Mouse (Mus musculus) MEL (cell line): ENCODE measurements around the gene Ap1g1. TPM values are rescaled to one million over a fixed set of nuclear protein-coding genes. Genes with fewer than 3 reads are reported as not detected.

Source experiments
- DNase-seq: peaks from one replicate; pipeline ENCODE4 v3.0.0; 2011; ENCODE audit warnings: low read depth, low spot score
- H3K27ac ChIP-seq: 2 replicates; pipeline ENCODE4 v1.5.1; 2012; ENCODE audit warnings: low read depth, mild to moderate bottlenecking, control low read depth, low read length, moderate library complexity; ENCODE audit not compliant: control insufficient read depth
- H3K27me3 ChIP-seq, 2 experiments: fragments of 150-350 bp in 1 of 2; sonication (generic) in 1 of 2; 2 replicates each; pipeline ENCODE4 v1.6.1; 2012; ENCODE audit warnings: low read length in 2 of 2, mild to moderate bottlenecking in 2 of 2, improper control_type of control experiment in 1 of 2, moderate library complexity in 1 of 2; ENCODE audit not compliant: insufficient read depth in 2 of 2, control insufficient read depth in 1 of 2
- H3K36me3 ChIP-seq, 2 experiments: 2 replicates each; pipeline ENCODE4 v1.6.1; 2012 to 2014; ENCODE audit warnings: low read length in 2 of 2, improper control_type of control experiment in 1 of 2, inconsistent platforms in 1 of 2, mild to moderate bottlenecking in 1 of 2; ENCODE audit not compliant: insufficient read depth in 2 of 2, control insufficient read depth in 1 of 2
- H3K4me1 ChIP-seq, 2 experiments: fragments of 150-350 bp in 1 of 2; sonication (generic) in 1 of 2; 2 replicates each; pipeline ENCODE4 v1.6.1; 2012; ENCODE audit warnings: low read length in 2 of 2, improper control_type of control experiment in 1 of 2, mild to moderate bottlenecking in 1 of 2; ENCODE audit not compliant: insufficient read depth in 2 of 2, control insufficient read depth in 1 of 2
- H3K4me3 ChIP-seq, 2 experiments: fragments of 150-350 bp in 1 of 2; sonication (generic) in 1 of 2; 2 replicates each; pipeline ENCODE4 v1.5.1; 2012; ENCODE audit warnings: low read depth in 2 of 2, low read length in 2 of 2, mild to moderate bottlenecking in 2 of 2, moderate library complexity in 2 of 2, control low read depth in 1 of 2, improper control_type of control experiment in 1 of 2; ENCODE audit not compliant: control insufficient read depth in 1 of 2, insufficient read depth in 1 of 2
- H3K79me2 ChIP-seq: 2 replicates; pipeline ENCODE4 v1.6.1; 2012; ENCODE audit warnings: mild to moderate bottlenecking, low read length, moderate library complexity; ENCODE audit not compliant: control insufficient read depth, poor library complexity, insufficient read depth
- H3K9ac ChIP-seq: 2 replicates; pipeline ENCODE4 v1.6.1; 2012; ENCODE audit warnings: low read depth, mild to moderate bottlenecking, control low read depth, low read length, moderate library complexity; ENCODE audit not compliant: control insufficient read depth, poor library complexity, severe bottlenecking
- H3K9me3 ChIP-seq: fragments of 150-350 bp; sonication (generic); replicated peaks from 2 replicates; pipeline ENCODE4 v1.6.1; 2012; ENCODE audit warnings: mild to moderate bottlenecking, low read length, improper control_type of control experiment, moderate library complexity; ENCODE audit not compliant: insufficient read depth
- CHD1 ChIP-seq: IDR thresholded peaks from 2 replicates; pipeline ENCODE4 v1.6.1; 2012; ENCODE audit warnings: low read depth, mild to moderate bottlenecking, inconsistent platforms, low read length, improper control_type of control experiment
- CTCF ChIP-seq, 3 experiments: IDR thresholded peaks in 2 of 3; conservative IDR thresholded peaks in 1 of 3; 2 replicates each; pipeline ENCODE4 v1.5.1; 2011 to 2012; ENCODE audit warnings: low read length in 3 of 3, low read depth in 2 of 3, mild to moderate bottlenecking in 2 of 3, improper control_type of control experiment in 1 of 3, inconsistent platforms in 1 of 3, mixed read lengths in 1 of 3, moderate library complexity in 1 of 3; ENCODE audit not compliant: control insufficient read depth in 1 of 3, insufficient read depth in 1 of 3, poor library complexity in 1 of 3, severe bottlenecking in 1 of 3
- ELF1 ChIP-seq: IDR thresholded peaks from 2 replicates; pipeline ENCODE4 v1.6.1; 2014; ENCODE audit warnings: low read depth, mild to moderate bottlenecking, inconsistent platforms, low read length, improper control_type of control experiment, moderate library complexity
- GABPA ChIP-seq: IDR thresholded peaks from 2 replicates; pipeline ENCODE4 v1.6.1; 2012; ENCODE audit warnings: low read depth, mild to moderate bottlenecking, inconsistent platforms, low read length, improper control_type of control experiment, moderate library complexity
- GATA1 ChIP-seq: IDR thresholded peaks from 2 replicates; pipeline ENCODE4 v1.6.1; 2011; ENCODE audit warnings: low read depth, low read length, improper control_type of control experiment
- KAT2A ChIP-seq: conservative IDR thresholded peaks from 2 replicates; pipeline ENCODE4 v1.6.1; 2012; ENCODE audit warnings: low read depth, low read length, improper control_type of control experiment, inconsistent platforms
- MAX ChIP-seq: IDR thresholded peaks from 2 replicates; pipeline ENCODE4 v1.6.1; 2011; ENCODE audit warnings: low read length, improper control_type of control experiment
- MAZ ChIP-seq: IDR thresholded peaks from 2 replicates; pipeline ENCODE4 v1.6.1; 2012; ENCODE audit warnings: low read depth, mild to moderate bottlenecking, inconsistent platforms, low read length, improper control_type of control experiment
- NELFE ChIP-seq: IDR thresholded peaks from 2 replicates; pipeline ENCODE4 v1.6.1; 2011; ENCODE audit warnings: low read depth, low read length, improper control_type of control experiment
- NRF1 ChIP-seq: IDR thresholded peaks from 2 replicates; pipeline ENCODE4 v1.6.1; 2014; ENCODE audit warnings: low read depth, mild to moderate bottlenecking, inconsistent platforms, low read length, improper control_type of control experiment, moderate library complexity; ENCODE audit not compliant: poor library complexity, insufficient read depth, severe bottlenecking
- POLR2A ChIP-seq, 2 experiments: IDR thresholded peaks; 2 replicates each; pipeline ENCODE4 v1.6.1; 2011 to 2012; ENCODE audit warnings: low read length in 2 of 2, mild to moderate bottlenecking in 2 of 2, control low read depth in 1 of 2, improper control_type of control experiment in 1 of 2, low read depth in 1 of 2, moderate library complexity in 1 of 2; ENCODE audit not compliant: control insufficient read depth in 1 of 2, insufficient read depth in 1 of 2, poor library complexity in 1 of 2
- RAD21 ChIP-seq: IDR thresholded peaks from 2 replicates; pipeline ENCODE4 v1.6.1; 2011; ENCODE audit warnings: mild to moderate bottlenecking, low read depth, low read length, improper control_type of control experiment
- RCOR1 ChIP-seq: IDR thresholded peaks from 2 replicates; pipeline ENCODE4 v1.6.1; 2012; ENCODE audit warnings: low read depth, mild to moderate bottlenecking, inconsistent platforms, low read length, improper control_type of control experiment
- SIN3A ChIP-seq: IDR thresholded peaks from 2 replicates; pipeline ENCODE4 v1.6.1; 2012; ENCODE audit warnings: low read length, improper control_type of control experiment, inconsistent platforms
- SMC3 ChIP-seq: IDR thresholded peaks from 2 replicates; pipeline ENCODE4 v1.6.1; 2011; ENCODE audit warnings: low read depth, low read length, improper control_type of control experiment
- UBTF ChIP-seq: IDR thresholded peaks from 2 replicates; pipeline ENCODE4 v1.6.1; 2012; ENCODE audit warnings: low read depth, mild to moderate bottlenecking, inconsistent platforms, low read length, improper control_type of control experiment, moderate library complexity, borderline replicate concordance; ENCODE audit not compliant: insufficient read depth
- USF1 ChIP-seq: IDR thresholded peaks from 2 replicates; pipeline ENCODE4 v1.6.1; 2014; ENCODE audit warnings: low read depth, mild to moderate bottlenecking, inconsistent platforms, low read length, improper control_type of control experiment, moderate library complexity
- USF2 ChIP-seq, 2 experiments: IDR thresholded peaks; 2 replicates each; pipeline ENCODE4 v1.6.1; 2011 to 2012; ENCODE audit warnings: improper control_type of control experiment in 2 of 2, low read length in 2 of 2, borderline replicate concordance in 1 of 2, inconsistent platforms in 1 of 2, low read depth in 1 of 2, mild to moderate bottlenecking in 1 of 2; ENCODE audit not compliant: insufficient read depth in 1 of 2
- ZC3H11A ChIP-seq: IDR thresholded peaks from 2 replicates; pipeline ENCODE4 v1.6.1; 2012; ENCODE audit warnings: low read depth, mild to moderate bottlenecking, inconsistent platforms, low read length, improper control_type of control experiment
- polyA plus RNA-seq, 2 experiments: library from polyadenylated mRNA; stranded (reverse) in 1 of 2; unstranded in 1 of 2; fragments of >175 nt in 1 of 2; fragments of >200 nt in 1 of 2; gene quantifications; 2 replicates each; pipeline versions ENCODE4 v1.2.1 to v1.2.4; 2012; ENCODE audit warnings: low replicate concordance in 2 of 2, low read depth in 1 of 2; ENCODE audit not compliant: insufficient read length in 2 of 2, insufficient read depth in 1 of 2, missing spikeins in 1 of 2
- total RNA-seq: library from RNA; depleted of rRNA; stranded (reverse); fragments of 300-350 nt; gene quantifications from 2 replicates; pipeline ENCODE4 v1.2.3, GENCODE M21; 2012

Gene Ap1g1
- total and polyA plus RNA-seq, 3 experiments, result 34.6 to 456 (median 46.6) TPM

GRCm38 (mm10) chr8:109885294-109885693 lies 106.9 kb downstream of the Ap1g1 start:
- Histone ChIP-seq H3K9me3 (no peaks in the 10 kb centered on the region), H3K79me2 (no peaks in the 10 kb centered on the region), H3K27ac (no peak overlapping the region), H3K9ac (no peak overlapping the region), H3K4me1 (no peaks in the 10 kb centered on the region), H3K36me3 (no peaks in the 10 kb centered on the region), H3K27me3 (no peaks in the 10 kb centered on the region)
- no peak for DNase-seq
- TF ChIP-seq NELFE, result no peak
- TF ChIP-seq GATA1, result no peak
- TF ChIP-seq KAT2A, result no peak
- TF ChIP-seq UBTF, result no peak
- TF ChIP-seq SIN3A, result no peak
- TF ChIP-seq GABPA, result no peak
- no peak for TF ChIP-seq MAX
- TF ChIP-seq USF2 (IDR thresholded peaks at IDR 0.05; ENCODE audit: borderline replicate concordance in 1 of 2, insufficient read depth in 1 of 2, low read depth in 1 of 2, low read length in 2 of 2), result no peak
- no peak for TF ChIP-seq ELF1
- TF ChIP-seq CHD1, result no peak
- TF ChIP-seq USF1, result no peak
- no peak for TF ChIP-seq SMC3
- no peak for TF ChIP-seq ZC3H11A
- no peak for TF ChIP-seq POLR2A (IDR thresholded peaks at IDR 0.05; ENCODE audit: control insufficient read depth in 1 of 2, insufficient read depth in 1 of 2, low read depth in 1 of 2, low read length in 2 of 2, poor library complexity in 1 of 2)
- no peak for TF ChIP-seq RCOR1
- TF ChIP-seq, all 39 proteins: peak for 0
- no peak overlapping the region for H3K4me3 ChIP-seq

DNA sequence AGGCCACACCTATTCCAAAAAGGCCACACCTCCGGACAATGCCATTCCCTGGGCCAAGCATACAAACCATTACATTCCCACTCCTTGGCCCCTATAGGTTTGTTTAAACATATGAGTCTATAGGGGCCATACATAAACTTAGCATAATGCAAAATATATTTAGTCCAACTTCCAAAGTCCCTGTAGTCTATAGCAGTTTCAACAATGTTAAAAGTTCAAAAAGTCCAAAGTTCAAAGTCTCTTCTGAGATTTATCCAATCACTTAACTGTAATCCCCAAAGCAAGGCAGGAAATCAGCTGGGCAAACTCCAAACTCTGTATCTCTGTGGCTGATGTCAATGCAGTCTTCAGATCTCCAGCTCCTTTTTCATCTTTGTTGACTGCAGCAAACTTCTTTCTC lies 110.9 kb downstream of the Ap1g1 start:
- H3K36me3 ChIP-seq, result no peaks in the 10 kb centered on the region
- no peak overlapping the region for H3K9ac ChIP-seq
- TF ChIP-seq MAZ (no peak), NRF1 (no peak), RAD21 (no peak), CTCF (IDR thresholded peaks at IDR 0.05 in 2 of 3, conservative IDR thresholded peaks at IDR 0.05 in 1 of 3; ENCODE audit: control insufficient read depth in 1 of 3, insufficient read depth in 1 of 3, low read depth in 2 of 3, low read length in 3 of 3, poor library complexity in 1 of 3, severe bottlenecking in 1 of 3) (no peak)
- no peaks in the 10 kb centered on the region for H3K27me3 ChIP-seq
- no peak for DNase-seq
- no peak overlapping the region for H3K4me3 ChIP-seq
- H3K4me1 ChIP-seq, result no peaks in the 10 kb centered on the region
- no peak overlapping the region for H3K27ac ChIP-seq
- H3K79me2 ChIP-seq, result no peaks in the 10 kb centered on the region
- no peaks in the 10 kb centered on the region for H3K9me3 ChIP-seq
